Mouse (Mus musculus): ENCODE data around the gene Lrrc23.
"Not testable (repeated sequence)": the region's sequence is repeated elsewhere in the genome, so short reads cannot be mapped to it uniquely, and the experiment has no call there.

Gene Lrrc23

DNA sequence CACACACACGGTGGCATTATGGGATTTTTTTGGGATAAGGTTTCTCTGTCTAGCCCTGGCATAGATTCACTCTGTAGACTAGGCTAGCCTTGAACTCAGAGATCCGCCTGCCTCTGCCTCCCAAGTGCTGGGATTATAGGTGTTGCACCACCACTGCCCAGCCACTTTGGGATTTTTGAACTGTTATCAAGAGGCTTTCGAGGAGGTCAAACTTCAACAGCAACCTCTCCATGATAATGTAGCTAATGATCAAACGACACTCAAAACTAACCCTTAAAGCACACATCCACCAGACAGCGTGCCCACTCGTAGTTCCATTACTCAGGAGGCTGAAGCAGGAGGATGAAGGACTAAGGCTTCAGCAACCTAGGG, 28.4 kb upstream of the Lrrc23 start:
- no peak for DNase-seq (ENCODE audit: low spot score)

DNA sequence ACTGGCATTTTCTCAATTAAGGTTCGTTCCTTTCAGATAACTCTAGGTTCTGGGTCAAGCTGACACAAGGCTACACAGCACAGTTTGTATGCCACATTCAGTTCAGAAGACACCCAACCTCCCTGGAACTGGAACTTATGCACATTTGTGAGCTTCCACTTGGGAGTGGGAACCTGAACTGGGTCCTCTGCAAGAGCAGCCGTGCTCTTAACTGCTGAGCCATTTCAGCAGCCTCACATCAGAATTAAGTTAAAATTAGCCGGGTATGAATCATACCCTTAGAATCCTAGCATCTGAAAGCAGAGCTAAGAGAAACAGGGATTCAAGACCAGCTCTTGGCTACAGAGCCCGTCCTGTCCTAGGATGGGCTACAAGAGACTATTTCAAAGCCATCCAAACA, 27.8 kb upstream of the Lrrc23 start:
- no peak for DNase-seq (ENCODE audit: low spot score)

DNA sequence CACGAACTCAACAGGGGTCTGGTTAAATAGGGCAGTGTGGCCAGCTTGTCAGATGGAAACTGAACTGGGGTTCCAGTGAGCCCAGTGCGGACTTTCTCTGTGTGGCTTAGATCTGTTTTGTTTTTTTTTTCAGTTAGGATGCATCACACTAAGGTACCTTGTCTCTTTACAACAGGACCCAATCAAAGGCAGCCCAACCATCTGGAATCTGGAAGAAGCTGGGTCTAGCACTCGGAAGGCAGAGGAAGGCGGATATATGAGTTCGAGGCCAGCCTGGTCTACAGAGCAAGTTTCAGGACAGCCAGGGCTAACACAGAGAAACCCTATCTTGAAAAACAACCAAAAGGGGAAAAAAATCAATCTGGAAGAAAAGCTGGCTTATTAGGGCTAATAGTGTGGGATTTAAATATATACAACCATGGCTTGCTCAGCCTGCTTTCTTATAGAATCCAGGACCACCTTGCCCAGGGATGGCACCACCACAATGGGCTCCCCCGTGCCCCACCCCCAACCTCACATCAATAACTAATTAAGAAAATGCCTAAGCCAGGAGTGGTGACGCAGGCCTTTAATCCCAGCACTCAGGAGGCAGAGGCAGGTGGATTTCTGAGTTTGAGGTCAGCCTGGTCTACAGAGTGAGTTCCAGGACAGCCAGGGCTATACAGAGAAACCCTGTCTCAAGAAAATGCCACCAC, 27.1 kb upstream of the Lrrc23 start:
- no peak for DNase-seq (ENCODE audit: low spot score)

- peak; percentile 99 for DNase-seq (ENCODE audit: low spot score)
These were observed 26.1 kb upstream of the Lrrc23 start for GRCm38 (mm10) chr6:124805341-124806321.

DNA sequence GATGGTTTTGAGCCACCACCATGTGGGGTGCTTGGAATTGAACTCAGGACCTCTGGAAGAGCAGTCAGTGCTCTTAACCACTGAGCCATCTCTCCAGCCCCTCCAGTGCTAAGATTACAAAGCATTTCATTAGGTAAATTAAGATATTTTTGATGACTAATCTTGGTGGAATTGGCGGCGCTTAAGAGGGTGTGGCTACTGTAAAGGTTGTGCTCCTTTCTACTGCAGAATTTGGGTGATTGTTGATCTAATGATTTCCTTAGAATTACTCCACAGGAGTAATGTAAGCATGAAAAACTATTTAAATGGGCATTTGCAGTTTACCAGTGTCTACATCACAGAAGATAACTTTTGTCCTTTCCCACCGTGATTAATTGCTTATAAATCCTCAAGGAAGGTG, 24.8 kb upstream of the Lrrc23 start:
- no peak for DNase-seq (ENCODE audit: low spot score)

- DNase-seq (ENCODE audit: low spot score), result not testable (repeated sequence)
These were observed 24.2 kb upstream of the Lrrc23 start for GRCm38 (mm10) chr6:124803691-124804090.

GRCm38 (mm10) chr6:124803061-124803460, 23.5 kb upstream of the Lrrc23 start:
- DNase-seq (ENCODE audit: low spot score), result no peak

DNA sequence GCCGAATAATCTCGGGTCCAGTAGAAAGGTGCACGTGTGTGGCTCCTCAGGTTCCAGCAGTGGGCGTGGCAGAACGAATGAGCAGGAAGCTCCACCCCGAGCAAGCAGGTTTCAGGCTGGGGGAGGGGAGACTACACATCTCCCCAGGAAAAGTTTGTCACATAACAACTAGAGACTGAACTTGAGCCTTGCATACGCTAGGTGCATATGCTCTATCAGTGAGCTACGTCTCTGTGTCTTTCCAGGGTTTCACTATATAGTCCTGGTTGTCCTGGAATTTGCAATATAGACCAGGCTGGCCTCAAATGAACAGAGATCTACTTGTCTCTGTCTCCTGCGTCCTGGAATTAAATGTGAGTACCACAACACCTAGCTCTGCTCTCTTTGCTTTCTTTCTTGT, 22.9 kb upstream of the Lrrc23 start:
- DNase-seq (ENCODE audit: low spot score), result not testable (repeated sequence)

DNA sequence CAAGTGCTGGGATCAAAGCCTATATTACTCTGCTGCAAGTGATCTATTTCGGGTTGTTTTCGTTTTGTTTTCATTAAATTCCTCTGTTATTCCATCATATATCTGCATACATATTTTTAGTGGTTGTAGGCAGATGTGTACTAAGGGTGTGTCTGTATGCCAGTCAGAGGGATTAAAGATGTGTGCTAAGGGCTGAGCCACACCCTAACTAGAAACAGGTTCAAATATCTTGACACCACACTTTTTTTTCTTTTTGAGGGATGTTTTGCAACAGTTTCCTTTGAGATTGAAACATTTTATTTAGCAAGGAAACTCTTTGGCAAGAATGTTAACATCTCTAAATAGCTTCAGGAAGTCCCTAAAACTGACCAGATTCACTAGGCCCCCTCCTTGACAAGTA, 16.7 kb upstream of the Lrrc23 start:
- no peak for DNase-seq (ENCODE audit: low spot score)

- DNase-seq (ENCODE audit: low spot score), result no peak
These were observed 16.3 kb upstream of the Lrrc23 start for GRCm38 (mm10) chr6:124795781-124796180.

GRCm38 (mm10) chr6:124791911-124792310, 12.4 kb upstream of the Lrrc23 start:
- no peak for DNase-seq (ENCODE audit: low spot score)

- no peak for DNase-seq (ENCODE audit: low spot score)
These were observed 10.6 kb upstream of the Lrrc23 start for GRCm38 (mm10) chr6:124790121-124790520.

DNA sequence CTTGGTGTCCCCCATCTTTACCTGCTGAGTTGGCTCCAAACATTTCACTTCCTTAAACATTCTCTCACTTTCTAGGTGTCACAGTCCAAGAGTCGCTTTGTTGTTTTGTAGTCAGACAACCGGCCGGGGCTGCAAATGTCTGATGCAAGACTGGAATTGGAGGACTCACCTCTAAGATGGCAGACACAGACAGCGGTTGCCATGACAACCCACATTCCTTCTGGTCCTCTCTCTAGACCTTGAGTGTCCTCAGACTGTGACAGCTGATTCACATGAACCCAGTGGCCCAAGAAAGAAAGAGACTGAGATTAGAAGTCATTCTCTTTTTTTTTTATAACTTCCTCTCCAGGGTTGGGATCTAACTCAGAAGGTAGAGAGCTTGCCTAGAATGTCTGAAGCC, 10.0 kb upstream of the Lrrc23 start:
- no peak for DNase-seq (ENCODE audit: low spot score)

DNA sequence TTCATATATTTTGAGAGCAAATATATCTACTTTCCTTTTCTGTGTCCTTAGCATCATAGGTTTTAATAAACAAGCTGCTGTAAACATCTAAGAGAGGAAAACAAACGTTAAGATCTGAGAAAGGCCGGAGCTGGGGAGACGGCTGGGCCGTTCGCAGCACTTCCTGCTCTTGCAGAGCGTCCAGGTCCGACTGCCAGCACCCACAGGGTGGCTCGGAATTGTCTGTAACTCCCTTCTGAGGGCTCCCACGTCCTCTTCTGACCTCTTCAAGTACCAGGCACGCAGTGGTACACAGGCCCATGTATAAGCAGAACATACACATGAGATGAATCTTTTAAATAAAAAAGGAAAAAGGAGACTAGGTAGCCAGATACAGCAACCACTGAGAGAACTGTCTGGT, 8.2 kb upstream of the Lrrc23 start:
- no peak for DNase-seq (ENCODE audit: low spot score)

DNA sequence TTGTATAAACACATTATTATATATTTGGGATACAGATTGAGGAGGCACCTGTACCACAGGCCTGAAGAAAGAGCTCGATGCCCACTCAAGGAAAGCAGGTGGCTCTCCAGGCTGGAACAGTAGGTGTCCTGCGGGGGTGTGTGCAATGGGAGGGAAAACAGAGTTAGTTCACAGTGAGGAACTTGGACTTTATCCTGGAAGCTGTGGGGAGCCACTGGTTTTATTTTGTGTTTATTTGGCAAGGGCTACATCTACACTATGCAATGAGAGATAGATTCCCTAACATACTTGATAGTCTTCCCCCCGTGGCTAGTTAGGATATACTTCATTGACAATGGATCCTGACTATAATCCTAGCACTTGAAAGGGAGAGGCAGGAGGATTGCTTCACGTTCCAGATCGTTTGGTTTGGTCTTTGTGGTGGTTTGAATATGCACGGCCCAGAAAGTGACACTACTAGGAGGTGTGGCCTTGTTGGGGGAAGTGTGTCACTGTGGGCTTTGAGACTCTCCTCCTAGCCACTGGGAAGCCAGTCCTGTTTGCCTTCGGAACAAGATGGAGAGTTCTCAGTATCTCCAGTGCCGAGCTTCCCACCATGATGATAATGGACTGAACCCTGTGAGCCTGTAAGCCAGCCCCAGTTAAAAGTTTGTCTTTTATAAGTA, 7.4 kb upstream of the Lrrc23 start:
- no peak for DNase-seq (ENCODE audit: low spot score)

DNA sequence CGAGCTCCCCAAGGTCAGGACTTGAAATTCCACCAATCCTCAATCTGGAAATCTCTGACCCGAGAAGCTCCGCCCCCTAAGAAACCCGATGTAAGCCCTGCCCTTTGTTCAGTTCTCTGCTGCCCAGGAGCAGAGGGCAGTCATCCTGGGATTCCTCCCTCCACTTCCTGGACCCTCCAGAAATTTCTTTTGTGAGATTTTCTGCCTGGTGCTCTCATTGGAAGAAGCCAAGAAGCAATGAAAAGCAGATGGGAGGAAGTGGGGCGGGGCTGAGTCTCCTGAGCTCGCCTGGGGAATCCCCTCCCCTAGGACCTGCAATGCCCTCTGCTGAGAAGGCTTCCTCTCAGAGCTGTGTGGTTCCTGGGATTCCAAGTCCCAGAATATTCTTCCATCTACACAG, 2.9 kb upstream of the Lrrc23 start:
- DNase-seq (ENCODE audit: low spot score), result peak; percentile 49

- no peak for DNase-seq (ENCODE audit: low spot score)
These were observed 1.4 kb upstream of the Lrrc23 start for GRCm38 (mm10) chr6:124780917-124781316.

GRCm38 (mm10) chr6:124779984-124780416, 473 bp upstream of the Lrrc23 start:
- DNase-seq (ENCODE audit: low spot score), result peak; percentile 56

GRCm38 (mm10) chr6:124770511-124770910, 9.0 kb downstream of the Lrrc23 start:
- DNase-seq (ENCODE audit: low spot score), result no peak

- DNase-seq (ENCODE audit: low spot score), result no peak
These were observed 9.5 kb downstream of the Lrrc23 start for GRCm38 (mm10) chr6:124770013-124770412.

- peak; percentile 65 for DNase-seq (ENCODE audit: low spot score)
These were observed 10.3 kb downstream of the Lrrc23 start, which contains the start of gene Eno2 for GRCm38 (mm10) chr6:124769101-124769765. Eno2 (minus strand) TSS chr6:124769673.

GRCm38 (mm10) chr6:124768704-124769044, 10.9 kb downstream of the Lrrc23 start:
- no peak for DNase-seq (ENCODE audit: low spot score)

Measured in testis, postnatal 10 days (tissue).